Mouse (Mus musculus): ENCODE results near the gene Kif5a. TPM values are rescaled to one million over a fixed set of nuclear protein-coding genes. Genes with fewer than 3 reads are reported as not detected.
A peak's percentile ranks its signal among the peaks of the same experiment; 100 is the strongest.

Gene Kif5a
- total RNA-seq, 1 experiment: 6.2 TPM

DNA sequence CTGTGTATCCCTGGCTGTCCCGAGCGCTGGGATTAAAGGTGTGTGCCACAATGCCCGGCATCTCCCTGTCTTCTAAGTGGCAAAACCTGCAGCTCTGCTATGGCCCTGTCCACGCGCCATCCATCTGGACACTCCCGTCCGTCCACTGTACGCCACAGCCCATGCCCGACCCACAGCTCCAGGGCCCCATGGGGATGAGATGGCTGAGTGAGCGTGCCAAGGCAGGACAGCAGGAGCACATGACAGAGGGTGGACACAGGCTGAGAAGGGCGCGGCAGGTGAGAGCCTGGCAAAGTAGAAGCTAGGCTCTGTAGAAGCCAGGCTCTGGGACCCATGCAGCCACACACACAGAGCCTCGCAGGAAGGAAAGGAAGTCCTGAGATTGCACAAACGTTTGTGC is 31.4 kb downstream of the Kif5a start:
- H3K4me1 ChIP-seq (ENCODE audit: control insufficient read depth in 2 of 2, insufficient read depth in 2 of 2, low read length in 2 of 2, poor library complexity in 1 of 2): peaks cover 2 to 12% of the 10 kb centered on the region in 2 experiments; a peak in 2 of 4 replicates
- peaks cover 6% of the 10 kb centered on the region; the same call in 1 of the 2 replicates for H3K36me3 ChIP-seq (ENCODE audit: control insufficient read depth, insufficient read depth, low read length, poor library complexity, severe bottlenecking)
- no peak overlapping the region for H3K4me3 ChIP-seq (ENCODE audit: insufficient read depth in 1 of 2, low read depth in 1 of 2, low read length in 2 of 2, poor library complexity in 1 of 2, severe bottlenecking in 1 of 2)
- no peak for TF ChIP-seq HCFC1 (IDR thresholded peaks at IDR 0.05; ENCODE audit: borderline replicate concordance, insufficient read depth, low read length)
- TF ChIP-seq ZNF384 (IDR thresholded peaks at IDR 0.05; ENCODE audit: low read depth, low read length): no peak
- no peak for TF ChIP-seq MAFK (IDR thresholded peaks at IDR 0.05; ENCODE audit: insufficient read depth, low read depth, low read length)
- TF ChIP-seq ZC3H11A (IDR thresholded peaks at IDR 0.05; ENCODE audit: borderline replicate concordance, low read depth, low read length): no peak
- TF ChIP-seq CHD2 (IDR thresholded peaks at IDR 0.05; ENCODE audit: low read depth, low read length): no peak
- H3K9ac ChIP-seq (ENCODE audit: insufficient read depth, low read depth, low read length, poor library complexity, severe bottlenecking): no peak overlapping the region
- no peak overlapping the region for H3K27ac ChIP-seq (ENCODE audit: insufficient read depth, low read depth, low read length, poor library complexity, severe bottlenecking)
- H3K9me3 ChIP-seq (ENCODE audit: control insufficient read depth, insufficient read depth, low read depth, low read length): no peaks in the 10 kb centered on the region
- in situ Hi-C loops (cut with MboI; ENCODE audit: low sequenced_read_pairs in 2 of 2, unreplicated experiment in 2 of 2): no loop called here
- DNase-seq (ENCODE audit: low read depth, low spot score): no peak

DNA sequence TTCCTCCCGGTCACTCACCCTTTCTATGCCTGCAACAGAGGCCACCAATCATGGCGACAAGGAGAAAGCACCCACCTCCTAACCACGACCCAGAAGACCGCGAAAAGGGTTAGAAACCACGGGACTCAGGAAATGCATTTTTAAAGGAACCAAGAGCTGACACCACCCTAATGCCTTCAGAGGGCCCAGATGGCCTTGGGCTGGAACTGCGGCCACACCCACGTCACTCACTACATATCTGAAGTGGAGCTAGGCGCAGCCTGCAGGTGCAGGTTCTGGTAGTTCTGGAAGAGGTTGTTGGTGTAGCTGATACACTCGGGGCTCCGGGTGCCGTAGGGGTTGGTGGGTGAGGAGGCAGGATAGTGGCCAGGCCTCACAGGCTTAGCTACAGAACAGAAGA is 32.5 kb downstream of the Kif5a start:
- H3K4me3 ChIP-seq (ENCODE audit: insufficient read depth in 1 of 2, low read depth in 1 of 2, low read length in 2 of 2, poor library complexity in 1 of 2, severe bottlenecking in 1 of 2): no peak overlapping the region
- in situ Hi-C loops (cut with MboI; ENCODE audit: low sequenced_read_pairs in 2 of 2, unreplicated experiment in 2 of 2): no loop called here
- peaks cover 3% of the 10 kb centered on the region; the same call in 1 of the 2 replicates for H3K36me3 ChIP-seq (ENCODE audit: control insufficient read depth, insufficient read depth, low read length, poor library complexity, severe bottlenecking)
- H3K4me1 ChIP-seq (ENCODE audit: control insufficient read depth in 2 of 2, insufficient read depth in 2 of 2, low read length in 2 of 2, poor library complexity in 1 of 2): peaks cover 2 to 15% of the 10 kb centered on the region in 2 experiments; a peak in 2 of 4 replicates
- no peak overlapping the region for H3K27ac ChIP-seq (ENCODE audit: insufficient read depth, low read depth, low read length, poor library complexity, severe bottlenecking)
- no peak for TF ChIP-seq HCFC1 (IDR thresholded peaks at IDR 0.05; ENCODE audit: borderline replicate concordance, insufficient read depth, low read length)
- TF ChIP-seq ZC3H11A (IDR thresholded peaks at IDR 0.05; ENCODE audit: borderline replicate concordance, low read depth, low read length): no peak
- TF ChIP-seq ZNF384 (IDR thresholded peaks at IDR 0.05; ENCODE audit: low read depth, low read length): no peak
- no peak for TF ChIP-seq MAFK (IDR thresholded peaks at IDR 0.05; ENCODE audit: insufficient read depth, low read depth, low read length)
- no peak for TF ChIP-seq CHD2 (IDR thresholded peaks at IDR 0.05; ENCODE audit: low read depth, low read length)
- H3K9me3 ChIP-seq (ENCODE audit: control insufficient read depth, insufficient read depth, low read depth, low read length): no peaks in the 10 kb centered on the region
- H3K9ac ChIP-seq (ENCODE audit: insufficient read depth, low read depth, low read length, poor library complexity, severe bottlenecking): 0 out of 2 replicates have a peak overlapping the region, but pooled peaks have one; percentile 8
- DNase-seq (ENCODE audit: low read depth, low spot score): no peak

DNA sequence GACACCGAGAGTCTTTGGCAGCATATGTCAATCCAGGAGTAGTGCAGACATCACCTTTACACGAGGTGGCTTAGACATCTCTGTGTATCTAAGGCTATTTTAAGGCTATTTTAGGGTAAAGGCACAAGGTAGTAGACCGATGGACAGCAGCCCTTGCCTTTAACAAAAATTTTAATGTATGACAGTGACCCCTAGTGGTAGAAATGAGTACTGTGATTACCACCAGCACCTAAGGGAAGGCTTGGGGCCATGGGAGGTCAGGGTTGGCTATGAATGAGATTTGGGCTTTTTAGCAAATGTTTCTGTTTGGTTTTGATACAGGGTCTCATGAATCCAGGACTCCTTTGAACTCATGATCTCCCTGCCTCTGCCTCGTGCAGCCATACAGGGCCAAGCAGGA is 34.3 kb downstream of the Kif5a start:
- H3K9ac ChIP-seq (ENCODE audit: insufficient read depth, low read depth, low read length, poor library complexity, severe bottlenecking): no peak overlapping the region
- no peaks in the 10 kb centered on the region for H3K9me3 ChIP-seq (ENCODE audit: control insufficient read depth, insufficient read depth, low read depth, low read length)
- in situ Hi-C loops (cut with MboI; ENCODE audit: low sequenced_read_pairs in 2 of 2, unreplicated experiment in 2 of 2): no loop called here
- H3K36me3 ChIP-seq (ENCODE audit: control insufficient read depth, insufficient read depth, low read length, poor library complexity, severe bottlenecking): peaks cover 3% of the 10 kb centered on the region; the same call in 1 of the 2 replicates
- peak; percentile 71 for DNase-seq (ENCODE audit: low read depth, low spot score)
- H3K27ac ChIP-seq (ENCODE audit: insufficient read depth, low read depth, low read length, poor library complexity, severe bottlenecking): no peak overlapping the region
- H3K4me3 ChIP-seq (ENCODE audit: insufficient read depth in 1 of 2, low read depth in 1 of 2, low read length in 2 of 2, poor library complexity in 1 of 2, severe bottlenecking in 1 of 2): no peak overlapping the region
- peaks cover 7 to 20% of the 10 kb centered on the region in 2 experiments; a peak in 3 of 4 replicates for H3K4me1 ChIP-seq (ENCODE audit: control insufficient read depth in 2 of 2, insufficient read depth in 2 of 2, low read length in 2 of 2, poor library complexity in 1 of 2)
- TF ChIP-seq MAFK (IDR thresholded peaks at IDR 0.05; ENCODE audit: insufficient read depth, low read depth, low read length): no peak
- TF ChIP-seq ZNF384 (IDR thresholded peaks at IDR 0.05; ENCODE audit: low read depth, low read length): no peak
- no peak for TF ChIP-seq CHD2 (IDR thresholded peaks at IDR 0.05; ENCODE audit: low read depth, low read length)
- no peak for TF ChIP-seq ZC3H11A (IDR thresholded peaks at IDR 0.05; ENCODE audit: borderline replicate concordance, low read depth, low read length)
- TF ChIP-seq HCFC1 (IDR thresholded peaks at IDR 0.05; ENCODE audit: borderline replicate concordance, insufficient read depth, low read length): no peak

DNA sequence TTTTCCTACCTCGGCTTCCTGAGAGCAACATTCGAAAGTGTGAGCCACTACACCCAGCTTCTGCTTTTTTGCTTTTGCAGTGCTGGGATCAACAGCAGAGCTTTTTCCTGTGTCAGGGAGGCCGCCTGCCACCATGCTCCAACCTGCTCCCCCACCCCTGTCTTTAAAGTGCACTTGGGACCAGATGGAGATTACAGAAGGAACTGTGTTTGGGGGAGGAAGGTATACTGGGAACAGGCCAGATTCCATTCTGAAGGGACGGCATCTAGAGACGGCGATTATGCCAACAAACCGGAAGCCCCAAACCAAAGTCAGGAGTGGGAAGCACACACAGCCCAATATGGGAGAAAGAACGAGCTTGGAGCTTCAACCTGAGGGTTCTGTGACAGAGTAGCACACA is 36.0 kb downstream of the Kif5a start:
- peaks cover 12 to 22% of the 10 kb centered on the region in 2 experiments; a peak in 3 of 4 replicates for H3K4me1 ChIP-seq (ENCODE audit: control insufficient read depth in 2 of 2, insufficient read depth in 2 of 2, low read length in 2 of 2, poor library complexity in 1 of 2)
- peaks cover 3% of the 10 kb centered on the region; the same call in 1 of the 2 replicates for H3K36me3 ChIP-seq (ENCODE audit: control insufficient read depth, insufficient read depth, low read length, poor library complexity, severe bottlenecking)
- no peak overlapping the region for H3K27ac ChIP-seq (ENCODE audit: insufficient read depth, low read depth, low read length, poor library complexity, severe bottlenecking)
- TF ChIP-seq CHD2 (IDR thresholded peaks at IDR 0.05; ENCODE audit: low read depth, low read length) (no peak), HCFC1 (IDR thresholded peaks at IDR 0.05; ENCODE audit: borderline replicate concordance, insufficient read depth, low read length) (no peak), MAFK (IDR thresholded peaks at IDR 0.05; ENCODE audit: insufficient read depth, low read depth, low read length) (no peak), ZNF384 (IDR thresholded peaks at IDR 0.05; ENCODE audit: low read depth, low read length) (no peak), ZC3H11A (IDR thresholded peaks at IDR 0.05; ENCODE audit: borderline replicate concordance, low read depth, low read length) (no peak)
- H3K9ac ChIP-seq (ENCODE audit: insufficient read depth, low read depth, low read length, poor library complexity, severe bottlenecking): no peak overlapping the region
- no peaks in the 10 kb centered on the region for H3K9me3 ChIP-seq (ENCODE audit: control insufficient read depth, insufficient read depth, low read depth, low read length)
- H3K4me3 ChIP-seq (ENCODE audit: insufficient read depth in 1 of 2, low read depth in 1 of 2, low read length in 2 of 2, poor library complexity in 1 of 2, severe bottlenecking in 1 of 2): no peak overlapping the region
- in situ Hi-C loops (cut with MboI; ENCODE audit: low sequenced_read_pairs in 2 of 2, unreplicated experiment in 2 of 2): no loop called here
- no peak for DNase-seq (ENCODE audit: low read depth, low spot score)

Data from ES-E14 (cell line).